Mouse (Mus musculus) adrenal gland, adult 2 months (tissue): ENCODE data around the gene Stx7. TPM values are rescaled to one million over a fixed set of nuclear protein-coding genes. Genes with fewer than 3 reads are reported as not detected.

Experiments used
- DNase-seq: peaks from one replicate; pipeline ENCODE4 v3.0.0; 2021
- polyA plus RNA-seq: library from polyadenylated mRNA; depleted of rRNA; stranded (reverse); fragments of >200 nt; gene quantifications from 2 replicates; pipeline ENCODE4 v1.2.3, GENCODE M21; 2012
- total RNA-seq, 2 experiments: library from RNA; stranded (reverse); gene quantifications; 2 replicates each; pipeline ENCODE4 v1.2.3; 2021

Stx7 gene
- total and polyA plus RNA-seq, 3 experiments, result 66.3 to 182 (median 115) TPM

GRCm38 (mm10) chr10:24165526-24166055 lies 16.5 kb downstream of the Stx7 start:
- no peak for DNase-seq

- DNase-seq, result no peak
These were observed 19.0 kb downstream of the Stx7 start for GRCm38 (mm10) chr10:24167978-24168583.

GRCm38 (mm10) chr10:24168854-24169253 lies 19.8 kb downstream of the Stx7 start:
- no peak for DNase-seq

GRCm38 (mm10) chr10:24171906-24172459 lies 22.9 kb downstream of the Stx7 start:
- no peak for DNase-seq

GRCm38 (mm10) chr10:24173210-24174001 lies 24.3 kb downstream of the Stx7 start:
- peak; percentile 76 for DNase-seq

GRCm38 (mm10) chr10:24190392-24190791 lies 41.3 kb downstream of the Stx7 start:
- no peak for DNase-seq

GRCm38 (mm10) chr10:24191977-24192376 lies 42.9 kb downstream of the Stx7 start:
- no peak for DNase-seq

- DNase-seq, result no peak
These were observed 50.2 kb downstream of the Stx7 start for GRCm38 (mm10) chr10:24199303-24199702.

GRCm38 (mm10) chr10:24200099-24200498 lies 51.0 kb downstream of the Stx7 start:
- no peak for DNase-seq

GRCm38 (mm10) chr10:24210075-24210474 lies 61.0 kb downstream of the Stx7 start:
- no peak for DNase-seq

GRCm38 (mm10) chr10:24213297-24213696 lies 64.2 kb downstream of the Stx7 start:
- DNase-seq, result no peak

- DNase-seq, result peak; percentile 13
These were observed 68.6 kb downstream of the Stx7 start for GRCm38 (mm10) chr10:24217558-24218268.

GRCm38 (mm10) chr10:24220931-24221330 lies 71.8 kb downstream of the Stx7 start:
- DNase-seq, result no peak

GRCm38 (mm10) chr10:24222911-24223310 lies 73.8 kb downstream of the Stx7 start:
- no peak for DNase-seq

- peak; percentile 42 for DNase-seq
These were observed 74.5 kb downstream of the Stx7 start, which contains the start of gene Moxd1 for GRCm38 (mm10) chr10:24223449-24224143. Moxd1 (plus strand) TSS chr10:24223517.

GRCm38 (mm10) chr10:24224591-24224990 lies 75.5 kb downstream of the Stx7 start:
- no peak for DNase-seq

GRCm38 (mm10) chr10:24228318-24229183 lies 79.4 kb downstream of the Stx7 start:
- no peak for DNase-seq

GRCm38 (mm10) chr10:24232281-24232680 lies 83.2 kb downstream of the Stx7 start:
- DNase-seq, result no peak

- DNase-seq, result no peak
These were observed 86.6 kb downstream of the Stx7 start for GRCm38 (mm10) chr10:24235426-24236283.
